ENCODE assay signal across 22 mouse cellular contexts in genomic region chr16:28215930-28216329, GRCm38 (mm10).
"Had no signal": no experiment of that assay in that cellular context is flagged by ENCODE, and none has a peak within 500 bp of the region (broad histone marks: within the 10 kb centered on the region; RNA-seq: fewer than 3 reads in every experiment).

No protein-coding gene starts in this region.

- H3K4me2 ChIP-seq: limb, embryonic 13.5 days; liver, embryonic 12.5 days; liver, embryonic 15.5 days; lung, embryonic 15.5 days; midbrain, embryonic 11.5 days; neural tube, embryonic 12.5 days; neural tube, embryonic 15.5 days had no signal

- ATAC-seq: inflammation-experienced regulatory T-cells, adult 6 months; intestine, embryonic 16.5 days; liver, embryonic 12.5 days had no signal

- H3K27ac ChIP-seq: layer of hippocampus, adult 2 months; limb, embryonic 10.5 days; limb, embryonic 13.5 days; liver, embryonic 12.5 days; liver, embryonic 15.5 days; lung, embryonic 15.5 days; neural tube, embryonic 12.5 days; neural tube, embryonic 15.5 days had no signal

- H3K9me3 ChIP-seq: limb, embryonic 10.5 days; liver, embryonic 12.5 days; liver, embryonic 15.5 days; lung, embryonic 15.5 days; megakaryocyte, embryonic 14.5 days; neural tube, embryonic 12.5 days; neural tube, embryonic 15.5 days had no signal

- H3K27me3 ChIP-seq: limb, embryonic 13.5 days; liver, embryonic 12.5 days; liver, embryonic 15.5 days; lung, embryonic 15.5 days; megakaryocyte, embryonic 14.5 days; neural tube, embryonic 12.5 days; neural tube, embryonic 15.5 days had no signal

- H3K36me3 ChIP-seq: limb, embryonic 10.5 days; limb, embryonic 13.5 days; liver, embryonic 12.5 days; liver, embryonic 15.5 days; lung, embryonic 15.5 days; neural tube, embryonic 12.5 days; neural tube, embryonic 15.5 days had no signal

- H3K9ac ChIP-seq: limb, embryonic 13.5 days; liver, embryonic 12.5 days; liver, embryonic 15.5 days; lung, embryonic 15.5 days; neural tube, embryonic 12.5 days; neural tube, embryonic 15.5 days had no signal

- DNase-seq: layer of hippocampus, adult 9-11 months; liver; lung, adult 18-20 months; lung, postnatal 10 days; lung, postnatal 36 days; midbrain, embryonic 14.5 days; right cerebral cortex, adult 18-20 months; right cerebral cortex, postnatal 25 days; thymus, adult 18-20 months; thymus, postnatal 36 days had no signal

- H3K4me1 ChIP-seq: limb, embryonic 10.5 days; limb, embryonic 13.5 days; liver, embryonic 12.5 days; liver, embryonic 15.5 days; lung, embryonic 15.5 days; megakaryocyte, embryonic 14.5 days; neural tube, embryonic 12.5 days; neural tube, embryonic 15.5 days had no signal

- H3K4me3 ChIP-seq: layer of hippocampus, adult 2 months; limb, embryonic 10.5 days; limb, embryonic 13.5 days; liver, embryonic 12.5 days; liver, embryonic 15.5 days; lung, embryonic 15.5 days; megakaryocyte, embryonic 14.5 days; neural tube, embryonic 12.5 days; neural tube, embryonic 15.5 days had no signal
